Mouse (Mus musculus) CD4-positive, CD25-positive, alpha-beta regulatory T cell, adult 9 weeks (primary cell): ENCODE data around the gene Zswim9. TPM values are rescaled to one million over a fixed set of nuclear protein-coding genes. Genes with fewer than 3 reads are reported as not detected.

ENCODE experiments used
- polyA plus RNA-seq: library from polyadenylated mRNA; unstranded; fragments of 100-300 nt; shearing (Covaris generic); gene quantifications from one replicate; pipeline ENCODE4 v1.2.1, GENCODE M21; 2017

The Zswim9 gene
- 3.5 TPM for polyA plus RNA-seq

DNA sequence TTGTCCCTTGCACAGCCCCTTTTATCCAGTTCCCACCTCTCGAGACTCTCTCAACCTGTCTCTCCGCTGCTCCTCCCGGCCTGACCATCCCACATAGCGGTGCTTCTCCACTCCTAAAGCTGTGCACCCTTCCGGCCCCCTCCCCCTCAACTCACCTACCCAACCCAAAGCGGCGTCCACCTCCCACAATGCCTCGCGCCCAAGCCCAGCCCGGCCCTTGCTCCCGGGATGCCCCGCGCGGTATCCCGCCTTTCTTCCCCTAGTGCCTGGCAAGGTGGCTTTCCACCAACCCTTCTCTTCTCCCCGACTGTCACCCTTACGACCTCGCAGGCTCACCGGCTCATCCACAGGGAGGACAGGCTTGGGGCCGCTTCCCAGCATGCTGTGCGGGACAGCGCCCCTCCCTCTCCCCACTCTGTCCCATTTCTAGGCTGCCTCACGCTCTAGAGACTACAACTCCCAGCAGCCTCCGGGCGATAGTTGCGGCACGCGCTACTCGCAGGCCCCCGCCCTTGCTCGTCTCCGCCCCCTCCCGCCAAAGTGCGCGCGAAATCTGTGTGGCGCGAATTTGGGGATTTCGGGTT is at the start of gene Zswim9:
Gene Zswim9 (minus strand): TSS at position 414 of the 584 bp plus-strand sequence.

DNA sequence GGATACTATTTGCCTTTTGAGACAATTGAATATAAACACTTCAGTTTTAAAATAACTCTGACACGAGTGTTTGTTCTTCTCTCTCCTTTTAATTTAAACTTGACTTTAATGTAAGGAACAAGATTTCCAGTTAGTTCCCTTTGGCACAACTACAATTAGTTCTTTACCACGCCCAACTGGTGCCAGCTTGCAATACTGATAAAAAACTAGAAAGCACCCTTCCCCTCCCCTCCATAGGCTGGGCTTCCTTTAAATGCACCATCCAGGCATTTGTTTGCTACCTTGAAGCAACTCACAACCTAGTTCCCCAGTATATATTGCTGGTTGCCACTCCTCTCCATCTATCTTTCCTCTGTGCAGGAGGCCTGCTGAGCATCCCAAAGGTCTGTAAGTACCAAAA is 45.8 kb upstream of the Zswim9 start, which contains the start of gene Pla2g4c:
Gene Pla2g4c (plus strand): TSS at position 340 of the 400 bp plus-strand sequence.

DNA sequence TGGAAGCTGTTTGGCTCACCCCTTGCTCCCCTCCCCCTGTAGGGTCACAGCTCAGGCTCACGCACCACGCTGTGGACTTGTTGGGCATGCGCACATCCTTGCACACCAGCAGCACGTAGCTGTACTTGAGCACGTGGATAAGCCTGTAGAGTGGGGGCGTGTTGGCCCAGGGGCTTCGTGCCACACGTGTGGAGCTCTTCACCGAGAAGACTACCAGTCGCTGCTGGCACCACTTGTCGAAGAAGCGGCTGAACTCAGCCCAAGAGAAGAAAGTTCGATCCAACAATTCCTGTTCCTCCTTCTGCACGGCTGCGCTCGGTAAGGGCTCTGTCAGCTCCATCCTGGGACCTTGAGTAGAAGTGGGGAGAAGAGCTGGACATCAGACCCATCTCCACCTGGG is 1.4 kb downstream of the Zswim9 start, which contains the start of gene Lig1:
Gene Lig1 (plus strand): TSS at position 203 of the 400 bp plus-strand sequence.

DNA sequence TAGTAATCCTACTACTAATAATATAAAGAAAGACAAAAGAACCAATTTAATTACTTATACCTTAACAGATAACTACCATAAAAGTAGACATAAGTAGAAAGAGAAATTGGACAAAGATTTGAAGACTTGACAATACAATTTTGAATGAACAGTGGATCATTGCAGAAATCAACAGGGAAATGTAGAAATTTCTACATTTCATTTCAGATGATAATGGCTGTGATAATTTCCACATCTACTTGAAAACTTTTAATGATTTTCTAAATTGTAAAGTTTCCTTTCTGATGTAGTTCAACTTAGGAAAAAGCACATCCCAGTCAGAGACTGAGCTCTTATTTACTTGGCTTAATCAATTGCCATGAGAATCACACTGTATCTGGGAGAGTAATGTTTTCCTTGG is 65.8 kb downstream of the Zswim9 start, which contains the start of gene Vmn1r89:
Gene Vmn1r89 (plus strand): TSS at position 301 of the 400 bp plus-strand sequence.

Other genes starting within 250 kb of the Zswim9 start
- 310 TPM for gene Chmp2a, start 243.9 kb downstream of the Zswim9 start, polyA plus RNA-seq
- gene Ube2m, start 240.4 kb downstream of the Zswim9 start, polyA plus RNA-seq: 7.8 TPM
- gene Mzf1, start 224.0 kb downstream of the Zswim9 start, polyA plus RNA-seq: 0.45 TPM
- gene Vmn1r85, start 183.5 kb downstream of the Zswim9 start, polyA plus RNA-seq: not detected
- gene Vmn1r86, start 158.8 kb downstream of the Zswim9 start, polyA plus RNA-seq: 0.04 TPM
- gene Vmn1r87, start 138.6 kb downstream of the Zswim9 start, polyA plus RNA-seq: not detected
- gene Vmn1r88, start 119.2 kb downstream of the Zswim9 start, polyA plus RNA-seq: 0.04 TPM
- not detected for gene Vmn1r89, start 65.7 kb downstream of the Zswim9 start, polyA plus RNA-seq
- gene Lig1, start 1.4 kb downstream of the Zswim9 start, polyA plus RNA-seq: 23.1 TPM
- gene Pla2g4c, start 45.9 kb upstream of the Zswim9 start, polyA plus RNA-seq: not detected
- gene Cabp5, start 119.4 kb upstream of the Zswim9 start, polyA plus RNA-seq: not detected
- not detected for gene Bsph1, start 172.1 kb upstream of the Zswim9 start, polyA plus RNA-seq